Mouse (Mus musculus): ENCODE results near the gene Ier5l.

The Ier5l gene

GRCm38 (mm10) chr2:30441518-30442497, 32.2 kb downstream of the Ier5l start:
- DNase-seq (ENCODE audit: low spot score in 2 of 2): peak; percentile 44 to 62

- DNase-seq (ENCODE audit: low spot score in 2 of 2): peak; percentile 51 to 64
Measured at GRCm38 (mm10) chr2:30440701-30441517, 33.1 kb downstream of the Ier5l start.

GRCm38 (mm10) chr2:30440211-30440700, 33.8 kb downstream of the Ier5l start:
- no peak for DNase-seq (ENCODE audit: low spot score in 2 of 2)

- no peak for DNase-seq (ENCODE audit: low spot score in 2 of 2)
Measured at GRCm38 (mm10) chr2:30439631-30440030, 34.4 kb downstream of the Ier5l start.

GRCm38 (mm10) chr2:30437791-30438190, 36.2 kb downstream of the Ier5l start:
- no peak for DNase-seq (ENCODE audit: low spot score in 2 of 2)

GRCm38 (mm10) chr2:30436809-30437208, 37.2 kb downstream of the Ier5l start:
- no peak for DNase-seq (ENCODE audit: low spot score in 2 of 2)

GRCm38 (mm10) chr2:30436156-30436545, 37.9 kb downstream of the Ier5l start:
- no peak for DNase-seq (ENCODE audit: low spot score in 2 of 2)

GRCm38 (mm10) chr2:30435326-30436155, 38.5 kb downstream of the Ier5l start:
- peak in 1 of 2 experiments; percentile 63 for DNase-seq (ENCODE audit: low spot score in 2 of 2)

- no peak for DNase-seq (ENCODE audit: low spot score in 2 of 2)
Measured at GRCm38 (mm10) chr2:30429156-30429555, 44.9 kb downstream of the Ier5l start.

Measured in frontal cortex, postnatal 14 days (tissue).